Mouse (Mus musculus): ENCODE data around the gene Nr2c2ap. TPM values are rescaled to one million over a fixed set of nuclear protein-coding genes. Genes with fewer than 3 reads are reported as not detected.
A peak's percentile ranks its signal among the peaks of the same experiment; 100 is the strongest.

Gene Nr2c2ap
- polyA plus RNA-seq, 1 experiment: 29.5 TPM

- 85% methylated on average over 3 of the region's 3 CpGs for WGBS
- TF ChIP-seq POLR2A (IDR thresholded peaks at IDR 0.05; ENCODE audit: borderline replicate concordance, control insufficient read depth, low read depth, low read length) (no peak), CTCF (IDR thresholded peaks at IDR 0.05; ENCODE audit: control insufficient read depth, insufficient read depth, low read length) (no peak)
- H3K4me3 ChIP-seq (replicated peaks; ENCODE audit: control insufficient read depth, low read depth, low read length): no peak overlapping the region
- H3K4me1 ChIP-seq (ENCODE audit: control insufficient read depth, insufficient read depth, low read length): peaks cover 3% of the 10 kb centered on the region
- H3K27ac ChIP-seq (ENCODE audit: control insufficient read depth, insufficient read depth, low read depth, low read length, poor library complexity): no peak overlapping the region
Observed at GRCm38 (mm10) chr8:70128435-70128834, 2.7 kb upstream of the Nr2c2ap start.

- Histone ChIP-seq H3K4me1 (ENCODE audit: control insufficient read depth, insufficient read depth, low read length) (peaks cover 3% of the 10 kb centered on the region), H3K27ac (ENCODE audit: control insufficient read depth, insufficient read depth, low read depth, low read length, poor library complexity) (no peak overlapping the region), H3K4me3 (replicated peaks; ENCODE audit: control insufficient read depth, low read depth, low read length) (no peak overlapping the region)
- WGBS: 76% methylated on average over 9 of the region's 9 CpGs
- TF ChIP-seq POLR2A (IDR thresholded peaks at IDR 0.05; ENCODE audit: borderline replicate concordance, control insufficient read depth, low read depth, low read length) (no peak), CTCF (IDR thresholded peaks at IDR 0.05; ENCODE audit: control insufficient read depth, insufficient read depth, low read length) (no peak)
Observed at GRCm38 (mm10) chr8:70129309-70129952, 1.7 kb upstream of the Nr2c2ap start.

- H3K4me3 ChIP-seq (replicated peaks; ENCODE audit: control insufficient read depth, low read depth, low read length): no peak overlapping the region
- no peak for TF ChIP-seq CTCF (IDR thresholded peaks at IDR 0.05; ENCODE audit: control insufficient read depth, insufficient read depth, low read length)
- no peak for TF ChIP-seq POLR2A (IDR thresholded peaks at IDR 0.05; ENCODE audit: borderline replicate concordance, control insufficient read depth, low read depth, low read length)
- no peak overlapping the region for H3K27ac ChIP-seq (ENCODE audit: control insufficient read depth, insufficient read depth, low read depth, low read length, poor library complexity)
- H3K4me1 ChIP-seq (ENCODE audit: control insufficient read depth, insufficient read depth, low read length): peaks cover 3% of the 10 kb centered on the region
- 93% methylated on average over 3 of the region's 3 CpGs for WGBS
Observed at GRCm38 (mm10) chr8:70130066-70130465, 1.1 kb upstream of the Nr2c2ap start.

- no peak for TF ChIP-seq CTCF (IDR thresholded peaks at IDR 0.05; ENCODE audit: control insufficient read depth, insufficient read depth, low read length)
- 0 out of 2 replicates have a peak, but pooled peaks have one; percentile 17 for TF ChIP-seq POLR2A (IDR thresholded peaks at IDR 0.05; ENCODE audit: borderline replicate concordance, control insufficient read depth, low read depth, low read length)
- Histone ChIP-seq H3K4me3 (replicated peaks; ENCODE audit: control insufficient read depth, low read depth, low read length) (no peak overlapping the region), H3K4me1 (ENCODE audit: control insufficient read depth, insufficient read depth, low read length) (peaks cover 3% of the 10 kb centered on the region), H3K27ac (ENCODE audit: control insufficient read depth, insufficient read depth, low read depth, low read length, poor library complexity) (no peak overlapping the region)
- 87% methylated on average over 5 of the region's 5 CpGs for WGBS
Observed at GRCm38 (mm10) chr8:70134086-70134485, 3.0 kb downstream of the Nr2c2ap start.

- no peak for TF ChIP-seq CTCF (IDR thresholded peaks at IDR 0.05; ENCODE audit: control insufficient read depth, insufficient read depth, low read length)
- TF ChIP-seq POLR2A (IDR thresholded peaks at IDR 0.05; ENCODE audit: borderline replicate concordance, control insufficient read depth, low read depth, low read length): no peak
- H3K4me3 ChIP-seq (replicated peaks; ENCODE audit: control insufficient read depth, low read depth, low read length): no peak overlapping the region
- H3K27ac ChIP-seq (ENCODE audit: control insufficient read depth, insufficient read depth, low read depth, low read length, poor library complexity): no peak overlapping the region
- peaks cover 3% of the 10 kb centered on the region for H3K4me1 ChIP-seq (ENCODE audit: control insufficient read depth, insufficient read depth, low read length)
- WGBS: 91% methylated on average over 9 of the region's 9 CpGs
Observed at GRCm38 (mm10) chr8:70134931-70135330, 3.8 kb downstream of the Nr2c2ap start.

- peaks cover 2% of the 10 kb centered on the region; the same call in 1 of the 2 replicates for H3K4me1 ChIP-seq (ENCODE audit: control insufficient read depth, insufficient read depth, low read length)
- WGBS: 78% methylated on average over 4 of the region's 4 CpGs
Observed at GRCm38 (mm10) chr8:70136591-70136990, 5.5 kb downstream of the Nr2c2ap start.

GRCm38 (mm10) chr8:70137890-70138289 lies 6.8 kb downstream of the Nr2c2ap start:
- TF ChIP-seq CTCF (IDR thresholded peaks at IDR 0.05; ENCODE audit: control insufficient read depth, insufficient read depth, low read length) (no peak), POLR2A (IDR thresholded peaks at IDR 0.05; ENCODE audit: borderline replicate concordance, control insufficient read depth, low read depth, low read length) (no peak)

More at GRCm38 (mm10) chr8:70136591-70136990, 5.5 kb downstream of the Nr2c2ap start:
- Histone ChIP-seq H3K27ac (ENCODE audit: control insufficient read depth, insufficient read depth, low read depth, low read length, poor library complexity) (no peak overlapping the region), H3K4me3 (replicated peaks; ENCODE audit: control insufficient read depth, low read depth, low read length) (no peak overlapping the region)
- TF ChIP-seq CTCF (IDR thresholded peaks at IDR 0.05; ENCODE audit: control insufficient read depth, insufficient read depth, low read length): no peak
- no peak for TF ChIP-seq POLR2A (IDR thresholded peaks at IDR 0.05; ENCODE audit: borderline replicate concordance, control insufficient read depth, low read depth, low read length)

GRCm38 (mm10) chr8:70139026-70139857 lies 8.1 kb downstream of the Nr2c2ap start, which contains the start of the genes Rfxank, Borcs8 and Mef2b:
Rfxank (minus strand) TSS chr8:70139154.
Borcs8 (plus strand) TSS chr8:70139499.
Mef2b (plus strand) TSS chr8:70139711.
- WGBS: under 1% methylated on average over 46 of the region's 46 CpGs
- peak within 1 kb of the TSS; percentile 88 for H3K4me3 ChIP-seq (replicated peaks; ENCODE audit: control insufficient read depth, low read depth, low read length)
- no peak for TF ChIP-seq CTCF (IDR thresholded peaks at IDR 0.05; ENCODE audit: control insufficient read depth, insufficient read depth, low read length)
- no peak; the same call in 1 of the 2 replicates for TF ChIP-seq POLR2A (IDR thresholded peaks at IDR 0.05; ENCODE audit: borderline replicate concordance, control insufficient read depth, low read depth, low read length)
- peaks cover 2% of the 10 kb centered on the region; the same call in 1 of the 2 replicates for H3K4me1 ChIP-seq (ENCODE audit: control insufficient read depth, insufficient read depth, low read length)
- peak within 1 kb of the TSS; percentile 89 for H3K27ac ChIP-seq (ENCODE audit: control insufficient read depth, insufficient read depth, low read depth, low read length, poor library complexity)

More at GRCm38 (mm10) chr8:70137890-70138289, 6.8 kb downstream of the Nr2c2ap start:
- 73% methylated on average over 4 of the region's 4 CpGs for WGBS
- H3K4me1 ChIP-seq (ENCODE audit: control insufficient read depth, insufficient read depth, low read length): peaks cover 2% of the 10 kb centered on the region; the same call in 1 of the 2 replicates
- no peak overlapping the region for H3K27ac ChIP-seq (ENCODE audit: control insufficient read depth, insufficient read depth, low read depth, low read length, poor library complexity)
- no peak overlapping the region for H3K4me3 ChIP-seq (replicated peaks; ENCODE audit: control insufficient read depth, low read depth, low read length)

Data from bone marrow, adult 2 months (tissue).